Mouse (Mus musculus) lung, postnatal 0 days (tissue): ENCODE results near the gene Abcd4. TPM values are rescaled to one million over a fixed set of nuclear protein-coding genes. Genes with fewer than 3 reads are reported as not detected.

Experiments used
- ATAC-seq: fragments of 200-750 bp; cut with Nextera tagmentation; 2 replicates; pipeline ENCODE4 v1.8.0; 2017; ENCODE audit warnings: moderate library complexity
- DNase-seq: peaks from one replicate; pipeline ENCODE4 v3.0.0-alpha.2; 2016; ENCODE audit warnings: low spot score
- H3K27ac ChIP-seq: fragments of 300-500 bp; sonication (generic); 2 replicates; pipeline ENCODE4 v1.5.1; 2014; ENCODE audit warnings: antibody characterized with exemption, mild to moderate bottlenecking, low read length, mixed read lengths
- H3K27me3 ChIP-seq: fragments of 300-500 bp; sonication (generic); replicated peaks from 2 replicates; pipeline ENCODE4 v1.6.1; 2014; ENCODE audit warnings: low read length, mixed read lengths; ENCODE audit not compliant: insufficient read depth
- H3K36me3 ChIP-seq: fragments of 300-500 bp; sonication (generic); 2 replicates; pipeline ENCODE4 v1.6.1; 2014; ENCODE audit warnings: low read length, mixed read lengths; ENCODE audit not compliant: insufficient read depth
- H3K4me1 ChIP-seq: fragments of 300-500 bp; sonication (generic); 2 replicates; pipeline ENCODE4 v1.6.1; 2014; ENCODE audit warnings: antibody characterized with exemption, low read depth, low read length, mixed read lengths; ENCODE audit not compliant: insufficient read depth
- H3K4me2 ChIP-seq: fragments of 300-500 bp; sonication (generic); replicated peaks from 2 replicates; pipeline ENCODE4 v1.6.1; 2014; ENCODE audit warnings: low read depth, mild to moderate bottlenecking, low read length, moderate library complexity, mixed read lengths
- H3K4me3 ChIP-seq: fragments of 300-500 bp; sonication (generic); 2 replicates; pipeline ENCODE4 v1.5.1; 2014; ENCODE audit warnings: low read depth, low read length
- H3K9ac ChIP-seq: fragments of 300-500 bp; sonication (generic); replicated peaks from 2 replicates; pipeline ENCODE4 v1.6.1; 2014; ENCODE audit warnings: low read depth, mild to moderate bottlenecking
- H3K9me3 ChIP-seq: fragments of 300-500 bp; sonication (generic); 2 replicates; pipeline ENCODE4 v1.6.1; 2016; ENCODE audit warnings: low read length, mixed read lengths
- CTCF ChIP-seq: IDR thresholded peaks from 2 replicates; pipeline ENCODE4 v1.5.1; 2016; ENCODE audit warnings: antibody characterized with exemption, mild to moderate bottlenecking
- EP300 ChIP-seq: IDR thresholded peaks from 2 replicates; pipeline ENCODE4 v1.6.1; 2016; ENCODE audit warnings: antibody characterized with exemption, mild to moderate bottlenecking, control low read depth
- WGBS: fragments of 180-500 bp; shearing (Covaris S2); extraction: QIAGEN DNeasy Blood & Tissue Kit; methylation state at CpG from one replicate; pipeline ENCODE4 v1.1.7; 2014; 5-methylcytosine and 5-hydroxymethylcytosine counted together
- polyA plus RNA-seq: library from polyadenylated mRNA; unstranded; fragments of >200 nt; fragmentation: Nextera tagmentation; extraction: Ambion mirVana; gene quantifications from 2 replicates; pipeline ENCODE4 v1.2.1, GENCODE M21; 2015

Gene Abcd4
- polyA plus RNA-seq, 1 experiment from 2014 or later: 9.2 TPM

GRCm38 (mm10) chr12:84611718-84612117, 5.5 kb downstream of the Abcd4 start:
- no peaks in the 10 kb centered on the region for H3K9me3 ChIP-seq
- no peak overlapping the region for H3K9ac ChIP-seq
- ATAC-seq (no peak), DNase-seq (no peak)
- H3K27me3 ChIP-seq: no peaks in the 10 kb centered on the region
- no peak overlapping the region for H3K4me2 ChIP-seq
- 87% methylated on average over 10 of the region's 10 CpGs for WGBS
- 0 out of 2 replicates have a peak, but pooled peaks cover 2% of the 10 kb centered on the region for H3K36me3 ChIP-seq
- no peaks in the 10 kb centered on the region for H3K4me1 ChIP-seq
- H3K4me3 ChIP-seq: no peak overlapping the region
- no peak for TF ChIP-seq CTCF
- no peak for TF ChIP-seq EP300
- no peak overlapping the region for H3K27ac ChIP-seq

GRCm38 (mm10) chr12:84605860-84606259, 11.4 kb downstream of the Abcd4 start:
- H3K4me2 ChIP-seq: no peak overlapping the region
- no peaks in the 10 kb centered on the region for H3K4me1 ChIP-seq
- no peak overlapping the region for H3K4me3 ChIP-seq
- TF ChIP-seq EP300 (no peak), CTCF (peak; percentile 43)
- peaks cover 6% of the 10 kb centered on the region; the same call in 1 of the 2 replicates for H3K36me3 ChIP-seq
- H3K27me3 ChIP-seq: no peaks in the 10 kb centered on the region
- no peak overlapping the region for H3K9ac ChIP-seq
- no peaks in the 10 kb centered on the region for H3K9me3 ChIP-seq
- DNase-seq: no peak
- 71% methylated on average over 7 of the region's 7 CpGs for WGBS
- ATAC-seq: no peak
- no peak overlapping the region for H3K27ac ChIP-seq

DNA sequence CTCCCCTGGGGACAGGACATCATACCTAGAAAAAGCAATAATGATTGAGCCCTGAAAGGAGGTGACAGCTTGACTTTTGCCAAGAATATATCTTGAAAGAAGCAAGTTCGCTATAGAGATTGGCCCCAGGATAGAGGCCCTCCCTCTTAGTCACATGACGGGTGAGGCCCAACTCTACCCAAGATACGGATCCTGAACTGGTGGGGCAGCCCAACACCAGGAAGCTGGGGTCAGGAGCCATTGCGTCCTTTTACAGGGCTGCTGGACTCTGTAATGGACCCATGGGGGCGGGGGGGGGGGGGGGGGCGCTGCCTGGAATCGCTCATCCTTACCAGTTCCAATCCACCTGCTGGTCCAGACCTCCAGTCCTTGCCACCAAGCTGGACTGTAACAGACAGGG, 13.2 kb downstream of the Abcd4 start:
- H3K4me1 ChIP-seq: no peaks in the 10 kb centered on the region
- no peak overlapping the region for H3K4me3 ChIP-seq
- WGBS: 86% methylated on average over 6 of the region's 7 CpGs
- H3K9me3 ChIP-seq: no peaks in the 10 kb centered on the region
- H3K4me2 ChIP-seq: no peak overlapping the region
- no peak for DNase-seq
- peaks cover 6% of the 10 kb centered on the region; the same call in 1 of the 2 replicates for H3K36me3 ChIP-seq
- no peaks in the 10 kb centered on the region for H3K27me3 ChIP-seq
- no peak overlapping the region for H3K27ac ChIP-seq
- no peak for ATAC-seq
- TF ChIP-seq CTCF: no peak
- no peak for TF ChIP-seq EP300
- H3K9ac ChIP-seq: no peak overlapping the region

- H3K4me1 ChIP-seq: no peaks in the 10 kb centered on the region
- H3K9ac ChIP-seq: no peak overlapping the region
- H3K36me3 ChIP-seq: no peaks in the 10 kb centered on the region
- no peaks in the 10 kb centered on the region for H3K9me3 ChIP-seq
- H3K4me2 ChIP-seq: no peak overlapping the region
- ATAC-seq (no peak), DNase-seq (no peak)
- no peak overlapping the region for H3K4me3 ChIP-seq
- no peak overlapping the region for H3K27ac ChIP-seq
- WGBS: 18% methylated on average over 8 of the region's 8 CpGs
- TF ChIP-seq EP300 (no peak), CTCF (no peak)
- H3K27me3 ChIP-seq: no peaks in the 10 kb centered on the region
Measured at GRCm38 (mm10) chr12:84598324-84598723, 18.9 kb downstream of the Abcd4 start.

DNA sequence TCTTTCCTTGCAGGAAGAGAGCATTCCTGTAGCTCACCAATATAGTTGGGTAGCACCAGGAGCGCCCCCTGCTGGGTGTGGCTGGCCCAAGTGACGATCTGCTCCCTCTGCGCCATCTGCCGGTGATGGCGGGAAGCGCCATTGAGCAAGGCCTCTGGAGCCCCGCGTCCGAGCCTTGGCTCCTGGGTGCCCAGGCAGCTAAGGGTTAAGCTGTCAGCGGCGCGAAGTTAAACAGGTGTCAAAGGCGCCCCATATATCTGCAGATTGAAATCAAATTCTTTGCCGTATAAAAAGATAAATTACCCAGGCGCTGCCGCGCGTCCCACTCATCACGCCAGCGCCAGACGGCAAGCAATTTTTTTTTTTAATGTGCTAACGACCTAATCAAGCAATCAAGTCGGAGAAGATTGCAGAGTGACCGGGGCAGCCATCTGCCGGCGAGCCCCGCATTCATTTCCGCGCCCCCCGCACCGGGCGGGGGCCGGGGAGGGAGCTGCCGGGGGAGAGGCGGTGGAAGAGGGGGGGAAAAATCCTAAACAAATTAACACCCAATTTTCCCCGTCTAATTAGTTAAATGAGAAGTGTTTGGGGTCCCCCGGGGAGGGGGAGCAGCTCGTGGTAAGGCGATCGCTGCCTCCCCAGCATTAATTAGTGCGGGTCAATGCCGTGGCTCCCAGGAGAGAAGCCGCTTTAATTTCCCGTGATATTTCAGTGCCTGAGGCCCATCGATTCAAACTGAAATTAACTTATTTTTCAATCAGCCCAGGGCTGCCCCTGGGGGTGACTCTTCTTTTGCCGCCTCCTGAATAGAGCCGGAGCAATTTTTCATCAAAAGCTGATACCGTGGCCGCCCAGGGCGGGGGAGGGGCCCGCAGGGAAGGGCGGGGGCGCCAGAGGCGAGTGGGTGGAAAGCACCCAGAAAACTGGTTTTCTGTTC, 27.1 kb downstream of the Abcd4 start:
- Histone ChIP-seq H3K36me3 (no peaks in the 10 kb centered on the region), H3K9ac (peak overlapping the region; percentile 39), H3K4me2 (peak overlapping the region; percentile 94), H3K4me3 (peak overlapping the region; percentile 51), H3K27ac (no peak overlapping the region), H3K27me3 (no peaks in the 10 kb centered on the region), H3K9me3 (no peaks in the 10 kb centered on the region), H3K4me1 (no peaks in the 10 kb centered on the region)
- TF ChIP-seq CTCF: peak; percentile 100
- no peak for TF ChIP-seq EP300
- DNase-seq: peak; percentile 68
- ATAC-seq: peak; percentile 61
- WGBS: under 1% methylated on average over 53 of the region's 54 CpGs

- no peaks in the 10 kb centered on the region for H3K4me1 ChIP-seq
- no peak overlapping the region for H3K4me2 ChIP-seq
- TF ChIP-seq EP300 (no peak), CTCF (no peak)
- H3K27me3 ChIP-seq: no peaks in the 10 kb centered on the region
- H3K36me3 ChIP-seq: no peaks in the 10 kb centered on the region
- H3K4me3 ChIP-seq: no peak overlapping the region
- DNase-seq (no peak), ATAC-seq (no peak)
- H3K9ac ChIP-seq: no peak overlapping the region
- H3K9me3 ChIP-seq: no peaks in the 10 kb centered on the region
- H3K27ac ChIP-seq: no peak overlapping the region
- 90% methylated on average over 2 of the region's 2 CpGs for WGBS
Measured at GRCm38 (mm10) chr12:84581285-84581684, 35.9 kb downstream of the Abcd4 start.
